Mouse (Mus musculus) G1E-ER4 (cell line): Measurements from ENCODE around the gene Adcy4. TPM values are rescaled to one million over a fixed set of nuclear protein-coding genes. Genes with fewer than 3 reads are reported as not detected.

Experiments used
- GATA1 ChIP-seq: IDR thresholded peaks from one replicate; pipeline ENCODE4 v1.8.0; 2012; ENCODE audit warnings: low read length, inconsistent platforms
- polyA plus RNA-seq: library from polyadenylated mRNA; stranded (reverse); fragments of >175 nt; gene quantifications from 2 replicates; pipeline ENCODE4 v1.2.3, GENCODE M21; 2012

The Adcy4 gene
- polyA plus RNA-seq, 1 experiment = 0.01 TPM

- TF ChIP-seq GATA1 = no peak
Measured at GRCm38 (mm10) chr14:55719737-55720136, 64.2 kb downstream of the Adcy4 start.

Other genes with a start within 250 kb of the Adcy4 start
- gene Pck2, start 243.8 kb downstream of the Adcy4 start, polyA plus RNA-seq = 36.2 and 48.8 TPM in 2 replicates
- gene Dcaf11, start 224.1 kb downstream of the Adcy4 start, polyA plus RNA-seq = 39.9 and 43.0 TPM in 2 replicates
- 0.41 TPM in 1 of 2 replicates, not detected in the other for gene A730061H03Rik, start 223.7 kb downstream of the Adcy4 start, polyA plus RNA-seq
- not detected in 2 replicates for gene Fitm1, start 208.5 kb downstream of the Adcy4 start, polyA plus RNA-seq
- 110 and 154 TPM in 2 replicates for gene Psme1, start 206.0 kb downstream of the Adcy4 start, polyA plus RNA-seq
- gene Emc9, start 198.8 kb downstream of the Adcy4 start, polyA plus RNA-seq = 21.8 and 22.3 TPM in 2 replicates
- gene Psme2, start 193.0 kb downstream of the Adcy4 start, polyA plus RNA-seq = 36.7 and 49.5 TPM in 2 replicates
- gene Rnf31, start 192.4 kb downstream of the Adcy4 start, polyA plus RNA-seq = 27.7 and 31.5 TPM in 2 replicates
- 18.0 and 38.7 TPM in 2 replicates for gene Irf9, start 180.5 kb downstream of the Adcy4 start, polyA plus RNA-seq
- gene Rec8, start 166.1 kb downstream of the Adcy4 start, polyA plus RNA-seq = 51.2 and 93.7 TPM in 2 replicates
- gene Ipo4, start 148.1 kb downstream of the Adcy4 start, polyA plus RNA-seq = 50.5 and 123 TPM in 2 replicates
- gene Gm49378, start 146.2 kb downstream of the Adcy4 start, polyA plus RNA-seq = 3.7 TPM in 1 of 2 replicates, not detected in the other
- 14.7 and 17.9 TPM in 2 replicates for gene Tm9sf1, start 140.3 kb downstream of the Adcy4 start, polyA plus RNA-seq
- 0.24 TPM in 2 replicates for gene Tssk4, start 133.9 kb downstream of the Adcy4 start, polyA plus RNA-seq
- gene Mdp1, start 123.6 kb downstream of the Adcy4 start, polyA plus RNA-seq = 13.0 and 22.6 TPM in 2 replicates
- 24.5 and 33.3 TPM in 2 replicates for gene Gmpr2, start 112.2 kb downstream of the Adcy4 start, polyA plus RNA-seq
- gene Nedd8, start 112.0 kb downstream of the Adcy4 start, polyA plus RNA-seq = 115 and 142 TPM in 2 replicates
- 44.5 and 52.2 TPM in 2 replicates for gene Tinf2, start 102.3 kb downstream of the Adcy4 start, polyA plus RNA-seq
- gene Tgm1, start 70.2 kb downstream of the Adcy4 start, polyA plus RNA-seq = 7.5 and 9.0 TPM in 2 replicates
- gene Rabggta, start 61.8 kb downstream of the Adcy4 start, polyA plus RNA-seq = 19.2 and 26.8 TPM in 2 replicates
- gene Dhrs1, start 38.4 kb downstream of the Adcy4 start, polyA plus RNA-seq = 2.0 and 3.8 TPM in 2 replicates
- 49.1 and 80.2 TPM in 2 replicates for gene Nop9, start 38.4 kb downstream of the Adcy4 start, polyA plus RNA-seq
- not detected in 2 replicates for gene Cideb, start 25.6 kb downstream of the Adcy4 start, polyA plus RNA-seq
- gene Ltb4r2, start 22.7 kb downstream of the Adcy4 start, polyA plus RNA-seq = not detected in 2 replicates
- 0.21 TPM in 1 of 2 replicates, not detected in the other for gene Ltb4r1, start 18.1 kb downstream of the Adcy4 start, polyA plus RNA-seq
- 0.28 and 0.29 TPM in 2 replicates for gene Ripk3, start 4.8 kb upstream of the Adcy4 start, polyA plus RNA-seq
- gene Nfatc4, start 39.0 kb upstream of the Adcy4 start, polyA plus RNA-seq = 0.04 TPM in 1 of 2 replicates, not detected in the other
- gene Nynrin, start 69.9 kb upstream of the Adcy4 start, polyA plus RNA-seq = 0.05 and 0.06 TPM in 2 replicates
- gene Cbln3, start 100.3 kb upstream of the Adcy4 start, polyA plus RNA-seq = 0.08 and 0.09 TPM in 2 replicates
- 15.0 and 15.8 TPM in 2 replicates for gene Khnyn, start 100.9 kb upstream of the Adcy4 start, polyA plus RNA-seq
- gene Sdr39u1, start 116.2 kb upstream of the Adcy4 start, polyA plus RNA-seq = not detected in 2 replicates
- not detected in 2 replicates for gene Cma1, start 160.6 kb upstream of the Adcy4 start, polyA plus RNA-seq
- gene Cma2, start 166.9 kb upstream of the Adcy4 start, polyA plus RNA-seq = not detected in 2 replicates
- gene Mcpt1, start 233.9 kb upstream of the Adcy4 start, polyA plus RNA-seq = 0.05 and 0.10 TPM in 2 replicates
- not detected in 2 replicates for gene Mcpt9, start 246.4 kb upstream of the Adcy4 start, polyA plus RNA-seq